Mouse (Mus musculus) erythroid progenitor cell, adult 5-6 weeks (primary cell): ENCODE measurements around the gene Pxdn. TPM values are rescaled to one million over a fixed set of nuclear protein-coding genes. Genes with fewer than 3 reads are reported as not detected.

Experiments used
- ATAC-seq: replicated peaks from 2 replicates; pipeline ENCODE4 v1.8.0; 2016; ENCODE audit warnings: moderate number of reproducible peaks, mild to moderate bottlenecking, moderate TSS enrichment, inconsistent platforms; ENCODE audit not compliant: poor library complexity, low FRiP score, severe bottlenecking
- total RNA-seq, 2 experiments: library from RNA; stranded (forward) in 1 of 2; stranded (reverse) in 1 of 2; fragments of 150-400 nt in 1 of 2; fragments of 186-747, 209-891 nt in 1 of 2; gene quantifications; 2 replicates each; pipeline versions ENCODE4 v1.2.3 to v1.2.4; 2015 to 2017; ENCODE audit warnings: low replicate concordance in 2 of 2

Pxdn gene
- total RNA-seq, 2 experiments from 2014 or later: 1.5 TPM; not detected in 1

GRCm38 (mm10) chr12:30015501-30015900 lies 78.1 kb downstream of the Pxdn start:
- ATAC-seq: no peak

DNA sequence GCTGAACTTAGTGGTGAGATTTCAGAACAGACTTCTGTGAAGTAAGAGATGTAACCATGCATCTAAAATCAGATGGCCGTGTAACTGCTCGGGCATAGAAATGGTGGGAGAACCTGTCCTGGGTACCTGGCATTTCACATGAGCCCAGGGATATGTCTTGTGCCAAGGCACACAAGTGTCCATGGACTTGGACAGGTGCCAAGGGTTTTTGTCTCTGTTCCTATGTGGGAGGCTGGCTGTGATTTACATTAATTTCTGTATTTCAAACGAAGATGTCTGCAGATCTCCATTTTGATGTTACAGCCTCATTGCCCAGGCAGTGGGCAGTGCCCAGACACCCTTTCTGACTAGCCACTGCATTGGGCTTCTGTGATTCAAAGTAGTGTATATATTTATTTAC lies 79.7 kb downstream of the Pxdn start:
- ATAC-seq: no peak

DNA sequence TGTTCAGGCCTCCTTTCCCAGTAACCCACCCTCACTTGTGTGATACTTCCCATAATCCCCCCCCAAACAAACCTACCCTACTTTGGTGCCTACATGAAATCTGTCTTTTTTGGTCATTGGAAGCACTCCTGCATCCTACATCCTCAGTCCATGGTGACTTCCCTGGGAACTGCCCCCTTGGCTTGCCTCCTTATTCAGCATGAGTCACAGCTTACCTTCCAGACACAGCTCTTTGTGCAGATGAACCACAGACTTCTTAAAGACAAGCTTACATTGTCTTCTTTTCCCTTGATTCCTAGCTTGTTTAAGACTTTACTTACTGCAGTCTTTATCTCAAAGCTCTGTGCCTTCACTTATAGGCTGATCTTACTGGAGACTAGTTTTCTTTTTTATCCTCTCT lies 83.0 kb downstream of the Pxdn start:
- no peak for ATAC-seq

DNA sequence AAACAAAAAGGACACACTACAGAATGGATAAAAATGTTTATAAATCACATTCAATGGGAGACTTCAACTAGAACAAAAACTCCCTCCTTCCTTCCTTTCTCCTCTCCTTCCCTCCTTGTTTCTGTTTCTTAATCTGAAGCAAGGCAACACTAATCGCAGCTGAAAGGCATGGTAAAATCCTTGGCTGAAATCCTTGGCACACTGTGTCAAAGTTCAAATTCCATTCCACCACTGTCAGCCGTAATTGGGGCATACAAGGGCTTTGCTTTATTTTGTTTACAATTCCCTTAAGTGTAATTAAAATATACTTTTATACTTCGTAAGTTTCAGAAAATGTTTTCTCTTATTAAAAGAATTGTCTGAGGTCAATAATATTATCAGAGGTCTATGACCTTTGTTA lies 86.1 kb downstream of the Pxdn start:
- no peak for ATAC-seq

DNA sequence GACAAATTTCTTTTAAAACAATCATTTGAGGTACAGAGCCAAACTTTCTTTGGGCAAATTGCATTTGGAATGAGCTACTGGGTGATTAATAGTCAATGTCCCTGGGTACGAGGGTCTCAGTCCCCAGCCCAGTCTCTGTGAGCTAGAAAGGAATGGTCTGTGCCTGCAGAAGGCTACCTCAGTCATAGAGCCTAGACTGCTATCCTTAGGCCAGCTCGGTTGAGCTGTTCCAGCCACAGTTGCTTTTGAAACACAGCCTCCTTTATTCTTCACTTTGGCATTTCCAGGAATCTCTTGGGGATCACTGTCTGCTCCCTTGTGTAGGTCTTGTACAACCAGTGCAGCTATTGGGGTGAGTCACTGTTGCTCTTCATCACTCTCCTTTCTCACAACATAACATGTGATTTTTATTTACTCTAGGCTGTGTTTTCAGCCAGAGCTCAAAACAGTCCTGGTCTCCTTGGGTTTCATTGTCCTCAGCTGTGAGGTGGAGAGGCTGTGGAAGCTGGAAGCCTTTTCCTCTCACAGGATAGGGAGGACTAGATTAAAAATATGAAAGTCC lies 86.9 kb downstream of the Pxdn start:
- ATAC-seq: no peak

DNA sequence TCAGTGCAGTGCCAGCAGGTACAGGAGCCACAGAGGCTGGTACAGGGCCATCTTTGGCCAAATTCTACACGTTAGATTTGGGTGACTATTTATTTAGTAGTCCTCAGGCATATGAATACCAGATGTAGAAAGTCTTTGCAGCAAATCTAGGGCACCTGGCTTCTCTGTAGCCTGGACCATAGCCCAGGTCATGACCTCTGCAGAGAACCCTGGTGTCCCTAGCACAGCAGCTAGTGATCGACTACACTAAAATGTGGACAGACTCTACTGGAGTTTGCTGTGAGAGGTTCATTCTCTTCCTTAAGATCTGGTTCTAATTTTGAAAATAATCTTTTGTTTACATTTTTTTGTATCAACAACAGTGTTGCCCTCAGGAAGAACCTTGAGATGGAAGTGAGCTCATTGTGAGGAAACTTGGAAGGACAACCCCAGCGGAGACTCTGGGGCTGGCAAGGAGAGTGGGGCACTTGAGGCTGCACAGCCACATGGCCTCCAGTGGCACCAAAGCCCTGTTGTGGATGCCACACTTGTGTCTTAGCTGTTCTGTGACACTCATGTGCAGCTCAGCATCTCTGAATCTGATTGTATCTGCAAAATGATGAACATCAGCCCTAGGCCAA lies 90.4 kb downstream of the Pxdn start:
- ATAC-seq: no peak

DNA sequence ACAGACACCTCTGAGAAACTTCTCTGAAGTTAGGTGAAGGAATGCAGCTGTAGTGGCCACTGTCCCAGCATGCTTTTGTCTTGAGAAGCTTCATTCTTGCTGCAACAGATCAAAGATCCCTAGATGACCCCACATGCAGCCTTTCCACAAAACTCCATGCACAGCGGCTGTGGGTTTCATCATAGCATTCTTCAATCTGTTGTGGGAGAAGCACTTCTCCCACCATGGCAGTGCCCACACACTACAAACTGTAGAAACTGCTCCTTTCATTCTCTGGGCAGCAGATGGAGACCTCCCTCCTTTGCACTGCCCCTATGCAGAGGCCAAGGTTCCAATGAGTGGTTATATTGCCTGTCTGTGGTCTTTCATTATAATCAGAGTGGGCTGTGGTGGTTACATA lies 91.7 kb downstream of the Pxdn start:
- no peak for ATAC-seq

DNA sequence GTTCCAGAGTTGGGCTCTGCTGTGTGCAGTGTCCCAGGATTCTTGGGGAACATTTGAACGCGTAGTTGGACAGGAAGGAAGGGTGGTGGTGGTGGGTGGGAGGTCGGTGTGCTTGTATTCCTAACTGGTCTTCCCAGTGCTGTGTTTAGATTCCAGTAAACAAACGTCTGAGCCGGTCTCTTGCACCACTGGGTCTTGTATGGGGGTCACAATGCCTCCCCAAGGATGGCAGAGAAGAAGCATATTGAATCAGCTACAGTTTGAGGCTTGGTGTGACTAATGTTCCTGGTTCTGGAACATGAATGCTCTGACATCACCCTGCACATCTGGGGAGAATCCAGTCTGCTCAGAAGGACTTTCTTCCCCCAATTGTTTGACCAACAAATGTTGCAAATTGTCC lies 93.2 kb downstream of the Pxdn start:
- ATAC-seq: no peak

- ATAC-seq: no peak
These were observed 97.3 kb downstream of the Pxdn start for GRCm38 (mm10) chr12:30034681-30035080.

GRCm38 (mm10) chr12:30035406-30035805 lies 98.0 kb downstream of the Pxdn start:
- ATAC-seq: no peak

- no peak for ATAC-seq
These were observed 98.6 kb downstream of the Pxdn start for GRCm38 (mm10) chr12:30035841-30036568.

DNA sequence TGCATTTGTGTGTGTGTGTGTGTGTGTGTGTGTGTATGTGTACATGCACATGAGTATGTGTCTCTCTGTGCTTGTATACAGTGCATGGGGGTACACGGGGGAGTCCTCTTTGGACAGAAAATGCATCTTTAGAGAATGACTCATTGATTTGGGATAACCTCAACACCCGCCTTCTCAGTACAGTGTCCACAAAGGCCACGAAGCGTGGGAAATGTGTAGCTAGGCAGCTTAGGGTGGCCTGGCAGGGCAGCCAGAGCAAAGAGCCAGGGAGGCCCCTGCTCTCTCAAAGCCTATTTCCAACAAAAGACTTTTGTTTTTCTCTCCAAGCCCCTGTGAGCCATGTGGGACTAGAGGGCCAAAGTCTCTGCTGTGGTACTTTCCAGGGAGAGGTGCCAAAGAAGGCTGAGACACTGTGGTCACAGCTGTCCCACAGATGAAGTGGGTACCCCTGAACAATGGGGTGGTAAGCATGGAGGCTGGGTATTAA lies 99.2 kb downstream of the Pxdn start:
- ATAC-seq: no peak

DNA sequence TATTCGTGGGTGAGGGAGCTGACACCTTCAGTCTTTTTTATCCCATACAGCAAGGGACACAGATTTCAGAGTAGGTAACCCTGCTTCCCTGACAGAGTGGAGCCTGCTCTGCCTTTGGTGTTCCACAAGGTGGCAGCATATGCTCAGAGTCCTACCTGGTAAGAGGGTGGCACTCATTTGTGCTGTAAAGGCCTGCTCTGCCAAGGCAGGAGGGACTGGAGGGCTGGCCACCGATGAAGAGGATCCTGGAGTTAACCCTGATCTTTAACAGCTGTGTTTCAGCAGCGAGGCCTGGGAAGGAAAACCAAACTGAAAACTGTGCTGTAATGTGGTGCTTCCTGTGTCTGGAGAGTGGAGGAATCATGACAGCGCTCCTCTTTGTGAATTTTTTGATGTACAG lies 102.2 kb downstream of the Pxdn start:
- ATAC-seq: no peak

DNA sequence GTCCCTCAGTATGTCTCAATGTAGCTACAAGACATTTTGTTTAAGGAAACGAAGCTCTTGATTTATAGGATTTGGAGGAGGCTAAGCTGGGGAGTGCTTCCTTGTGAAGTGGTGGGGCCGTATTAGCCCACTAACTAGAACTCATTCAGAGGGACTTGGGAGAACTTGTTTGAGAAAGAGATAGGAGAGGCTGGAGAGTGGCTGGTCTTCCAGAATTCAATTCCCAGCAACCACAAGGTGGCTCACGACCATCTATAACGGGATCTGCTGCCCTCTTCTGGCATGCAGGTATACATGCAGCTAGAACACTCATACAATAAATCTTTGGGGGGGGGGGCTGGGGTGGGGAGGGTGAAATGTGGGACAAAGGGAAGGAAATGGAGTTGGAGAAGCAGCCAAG lies 102.7 kb downstream of the Pxdn start:
- no peak for ATAC-seq

DNA sequence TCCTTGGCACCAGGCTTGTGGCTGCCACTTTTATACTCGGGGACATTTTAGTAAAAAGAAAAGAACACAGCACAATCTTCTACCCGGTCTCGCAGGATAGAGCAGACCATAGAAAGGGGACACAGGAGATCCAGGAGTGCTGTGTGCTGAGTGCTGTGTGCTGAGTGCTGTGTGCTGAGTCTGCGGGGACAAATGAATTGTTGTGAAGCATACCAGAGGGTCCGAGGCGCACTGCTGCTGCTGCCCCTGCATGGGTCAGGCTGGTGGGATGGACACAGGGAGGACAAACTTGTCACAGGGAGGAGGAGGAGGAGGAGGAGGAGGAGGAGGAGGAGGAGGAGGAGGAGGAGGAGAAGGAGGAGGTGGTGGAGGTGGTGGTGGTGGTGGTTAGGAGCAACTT lies 111.4 kb downstream of the Pxdn start:
- ATAC-seq: no peak

GRCm38 (mm10) chr12:30049818-30050217 lies 112.4 kb downstream of the Pxdn start:
- ATAC-seq: no peak

GRCm38 (mm10) chr12:30050235-30050634 lies 112.8 kb downstream of the Pxdn start:
- no peak for ATAC-seq

DNA sequence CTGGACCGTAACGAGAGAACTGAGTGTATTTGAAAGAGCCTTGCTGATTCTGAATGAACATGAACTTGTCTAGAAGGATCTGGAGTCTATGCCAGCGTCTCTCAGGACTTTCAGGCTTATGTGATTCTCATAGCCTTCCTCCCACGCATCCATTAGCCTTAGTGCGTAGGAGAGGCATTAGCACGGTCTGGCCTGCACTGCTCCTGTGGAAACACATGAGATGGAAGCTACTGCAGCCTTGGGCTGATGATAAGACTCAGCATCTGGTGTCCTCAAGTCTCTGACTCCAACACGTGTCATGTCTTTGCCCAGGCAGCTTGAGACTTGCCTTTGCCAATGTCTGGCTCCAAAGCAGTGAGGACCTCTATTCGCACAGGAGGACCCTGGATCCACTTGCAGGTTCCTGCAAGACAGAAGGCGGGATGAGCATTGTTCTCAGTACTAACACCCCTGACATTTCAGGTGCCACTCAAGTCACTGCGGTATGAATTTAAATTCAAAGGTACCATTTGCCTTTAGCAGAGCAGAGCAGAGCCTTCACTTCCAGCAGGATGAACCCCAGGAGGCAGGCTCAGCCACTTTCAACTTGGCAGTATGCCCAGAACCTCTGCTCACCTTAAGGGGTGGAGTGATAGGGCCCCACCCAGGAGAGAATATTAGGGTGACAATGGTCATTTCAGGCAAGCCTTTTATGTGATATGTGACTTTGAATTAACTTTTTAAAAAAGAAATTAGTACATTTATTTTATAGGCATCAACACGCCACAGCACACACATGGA lies 117.5 kb downstream of the Pxdn start:
- no peak for ATAC-seq

- no peak for ATAC-seq
These were observed 120.6 kb downstream of the Pxdn start for GRCm38 (mm10) chr12:30058044-30058443.

DNA sequence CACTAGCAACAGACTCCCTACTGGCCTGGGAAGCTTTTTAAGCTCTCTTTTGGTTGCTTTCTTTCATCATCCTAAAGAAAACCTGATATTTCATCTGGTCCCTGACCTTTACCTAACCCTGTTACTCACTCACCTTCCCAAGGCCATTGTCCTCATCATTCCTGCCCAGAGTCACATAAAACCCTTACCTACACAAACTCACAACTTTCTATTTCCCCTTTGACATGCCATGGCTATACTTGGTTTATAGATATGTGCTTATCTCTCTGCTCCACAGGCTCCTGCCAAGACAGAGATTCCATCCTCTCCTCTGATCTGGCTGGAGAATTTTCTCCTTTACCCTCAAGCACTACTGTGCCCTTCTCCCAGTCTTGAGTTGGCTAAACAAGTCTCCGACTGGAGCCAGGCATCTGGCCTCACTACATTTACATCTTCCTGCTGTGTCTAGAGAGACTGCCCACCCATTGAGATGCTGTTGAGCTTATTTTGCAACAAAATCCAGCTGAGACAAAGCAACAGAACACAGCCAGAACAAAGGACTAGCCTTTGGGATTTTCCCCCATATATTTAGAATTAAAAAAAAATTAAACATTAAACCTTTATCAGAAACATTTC lies 124.2 kb downstream of the Pxdn start:
- ATAC-seq: no peak
